Mouse (Mus musculus) bone marrow macrophage, adult 2 months (primary cell): Measurements from ENCODE around the gene Ropn1l. TPM values are rescaled to one million over a fixed set of nuclear protein-coding genes. Genes with fewer than 3 reads are reported as not detected.

Experiments used
- H3K27ac ChIP-seq: 2 replicates; pipeline ENCODE4 v1.5.1; 2012; ENCODE audit warnings: low read depth, low read length; ENCODE audit not compliant: insufficient read depth
- H3K4me1 ChIP-seq: 2 replicates; pipeline ENCODE4 v1.6.1; 2012; ENCODE audit warnings: low read length; ENCODE audit not compliant: control insufficient read depth, insufficient read depth
- H3K4me3 ChIP-seq: 2 replicates; pipeline ENCODE4 v1.5.1; 2012; ENCODE audit warnings: mild to moderate bottlenecking, low read length, moderate library complexity; ENCODE audit not compliant: insufficient read depth
- CTCF ChIP-seq: IDR thresholded peaks from 2 replicates; pipeline ENCODE4 v1.5.1; 2012; ENCODE audit warnings: low read depth, mild to moderate bottlenecking, low read length, moderate library complexity
- POLR2A ChIP-seq: IDR thresholded peaks from 2 replicates; pipeline ENCODE4 v1.6.1; 2012; ENCODE audit warnings: mild to moderate bottlenecking, low read depth, low read length, borderline replicate concordance
- polyA plus RNA-seq: library from polyadenylated mRNA; stranded (reverse); fragments of >200 nt; gene quantifications from 2 replicates; pipeline ENCODE4 v1.2.4, GENCODE M21; 2012; ENCODE audit not compliant: missing spikeins, insufficient read depth, insufficient read length

The Ropn1l gene
- 6.0 and 6.8 TPM in 2 replicates for polyA plus RNA-seq

DNA sequence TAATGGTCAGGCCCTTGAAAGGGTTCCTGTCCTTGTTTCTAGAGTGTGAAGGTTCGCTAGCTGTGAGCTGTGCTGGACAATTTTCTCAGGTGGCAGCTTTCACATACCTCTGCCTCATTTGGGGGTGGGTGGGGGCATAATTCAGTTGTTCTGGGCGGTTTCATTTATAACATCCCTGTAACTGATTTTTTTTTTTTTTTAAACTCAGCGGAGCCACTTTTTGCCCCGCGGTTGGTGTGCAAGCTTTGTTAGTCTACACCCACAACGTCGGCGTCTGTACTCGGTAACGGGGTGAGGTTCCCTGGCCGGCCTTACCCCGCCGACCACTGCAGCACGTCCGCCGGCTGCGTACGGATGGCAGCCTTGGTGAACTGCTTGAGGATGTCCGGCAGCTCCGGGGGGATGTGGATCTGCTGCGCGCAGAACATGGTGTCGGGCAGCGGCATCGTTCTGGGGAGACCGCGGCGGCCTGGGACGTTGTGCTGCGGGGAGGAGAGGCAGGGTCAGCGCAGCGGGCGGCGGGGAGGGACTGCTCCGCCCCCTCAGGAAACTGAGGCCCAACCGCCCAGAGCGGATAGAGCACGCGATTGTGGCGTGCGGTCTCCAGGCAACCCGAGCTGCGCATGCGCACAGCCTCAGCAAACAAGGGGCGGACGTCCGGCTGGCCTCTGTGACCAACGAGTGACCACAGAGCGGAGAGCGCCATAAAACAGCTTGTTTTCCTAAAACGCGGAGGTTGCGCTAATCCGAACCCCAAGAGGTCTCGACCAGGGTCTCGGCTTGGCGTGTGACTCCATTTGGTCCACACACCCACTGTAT is at the start of gene Ropn1l:
Ropn1l (minus strand) TSS at position 640 of the 819 bp plus-strand sequence.
- peaks cover 22% of the 10 kb centered on the region for H3K4me1 ChIP-seq
- no peak for TF ChIP-seq POLR2A
- H3K4me3 ChIP-seq: peak within 1 kb of the TSS; percentile 98
- H3K27ac ChIP-seq: peak within 1 kb of the TSS; percentile 87

- no peak overlapping the region for H3K27ac ChIP-seq
- TF ChIP-seq POLR2A: no peak
- no peak for TF ChIP-seq CTCF
- H3K4me3 ChIP-seq: no peak overlapping the region
- no peaks in the 10 kb centered on the region; the same call in 1 of the 2 replicates for H3K4me1 ChIP-seq
These were observed 49.5 kb upstream of the Ropn1l start for GRCm38 (mm10) chr15:31502996-31503395.

- no peak overlapping the region for H3K4me3 ChIP-seq
- no peaks in the 10 kb centered on the region; the same call in 1 of the 2 replicates for H3K4me1 ChIP-seq
- no peak overlapping the region for H3K27ac ChIP-seq
- no peak for TF ChIP-seq POLR2A
These were observed 48.8 kb upstream of the Ropn1l start for GRCm38 (mm10) chr15:31502313-31502712.

DNA sequence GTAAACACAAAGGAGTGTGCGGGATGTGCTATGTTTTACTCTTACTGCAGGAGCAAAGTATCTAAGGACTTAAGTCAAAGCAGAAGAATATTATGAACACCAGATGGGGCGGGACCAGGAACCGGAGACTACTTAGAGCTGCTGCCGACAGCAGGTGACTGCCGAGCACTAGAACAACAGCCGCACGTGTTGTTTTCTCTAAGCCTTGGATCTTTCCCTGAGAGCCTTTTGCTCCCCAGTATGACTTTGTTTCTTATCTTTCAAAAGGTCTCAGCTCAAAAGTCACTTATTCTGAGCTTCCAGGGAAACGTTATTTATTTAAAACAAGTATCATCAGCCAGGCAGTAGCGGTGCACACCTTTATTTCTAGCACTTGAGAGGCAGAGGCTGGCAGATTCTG is 41.3 kb upstream of the Ropn1l start:
- Histone ChIP-seq H3K27ac (no peak overlapping the region), H3K4me3 (no peak overlapping the region), H3K4me1 (no peaks in the 10 kb centered on the region)
- TF ChIP-seq POLR2A: no peak
- TF ChIP-seq CTCF: no peak

DNA sequence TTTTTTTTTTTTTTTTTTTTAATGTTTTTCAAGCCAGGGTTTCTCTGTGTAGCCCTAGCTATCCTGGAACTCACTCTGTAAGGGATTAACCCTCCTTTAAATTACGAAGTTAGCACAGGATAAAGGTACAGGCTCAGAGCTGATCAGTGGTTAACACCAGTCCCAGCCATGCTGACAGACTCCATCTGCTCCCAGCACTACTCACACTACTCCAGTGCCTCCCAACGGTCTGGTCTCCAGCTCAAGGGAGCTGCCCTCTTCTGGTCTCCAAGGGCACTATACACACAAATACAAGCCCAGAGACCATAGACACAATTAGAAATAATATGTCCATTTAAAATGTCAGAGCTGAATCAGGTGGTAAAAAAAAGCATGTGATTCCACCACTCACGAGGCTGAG is 40.8 kb upstream of the Ropn1l start:
- TF ChIP-seq CTCF (no peak), POLR2A (no peak)
- H3K27ac ChIP-seq: no peak overlapping the region
- no peak overlapping the region for H3K4me3 ChIP-seq
- H3K4me1 ChIP-seq: no peaks in the 10 kb centered on the region

GRCm38 (mm10) chr15:31487407-31487806 is 33.9 kb upstream of the Ropn1l start:
- Histone ChIP-seq H3K27ac (no peak overlapping the region), H3K4me3 (no peak overlapping the region), H3K4me1 (no peaks in the 10 kb centered on the region)
- no peak for TF ChIP-seq POLR2A

- peaks cover 11% of the 10 kb centered on the region for H3K4me1 ChIP-seq
- no peak overlapping the region for H3K4me3 ChIP-seq
- no peak for TF ChIP-seq POLR2A
- TF ChIP-seq CTCF: no peak
- H3K27ac ChIP-seq: no peak overlapping the region
These were observed 23.1 kb upstream of the Ropn1l start for GRCm38 (mm10) chr15:31476678-31477077.

- Histone ChIP-seq H3K4me3 (no peak overlapping the region), H3K27ac (no peak overlapping the region), H3K4me1 (peaks cover 13% of the 10 kb centered on the region)
- TF ChIP-seq CTCF (no peak), POLR2A (no peak)
These were observed 19.4 kb upstream of the Ropn1l start for GRCm38 (mm10) chr15:31472645-31473574.

- H3K4me3 ChIP-seq: no peak overlapping the region
- TF ChIP-seq POLR2A (no peak), CTCF (no peak)
- peaks cover 24% of the 10 kb centered on the region for H3K4me1 ChIP-seq
- H3K27ac ChIP-seq: no peak overlapping the region
These were observed 18.0 kb upstream of the Ropn1l start for GRCm38 (mm10) chr15:31471529-31471928.

- H3K4me1 ChIP-seq: peaks cover 38% of the 10 kb centered on the region
- no peak overlapping the region for H3K27ac ChIP-seq
- TF ChIP-seq POLR2A (no peak), CTCF (no peak)
- H3K4me3 ChIP-seq: no peak overlapping the region
These were observed 16.0 kb upstream of the Ropn1l start for GRCm38 (mm10) chr15:31469497-31469896.

DNA sequence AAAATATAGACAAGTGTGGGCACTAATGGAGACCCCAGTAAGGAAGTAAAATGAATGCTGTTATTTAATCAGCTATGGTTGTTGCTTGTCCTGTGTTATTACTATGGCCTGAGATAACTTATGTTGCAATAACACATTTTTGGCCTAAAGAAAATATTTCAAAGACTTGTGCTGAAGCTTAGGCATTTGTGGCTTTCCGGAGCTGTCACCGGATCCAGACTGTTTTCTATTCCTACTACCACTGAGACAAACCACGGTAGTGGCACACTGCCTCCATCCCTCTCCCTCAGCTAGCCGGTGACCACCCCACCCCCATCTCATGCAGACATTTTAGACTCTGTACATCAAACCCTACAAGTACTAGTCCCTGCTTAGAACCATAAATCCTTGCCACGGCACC is 15.3 kb upstream of the Ropn1l start:
- Histone ChIP-seq H3K4me1 (peaks cover 35% of the 10 kb centered on the region), H3K4me3 (no peak overlapping the region), H3K27ac (no peak overlapping the region)
- TF ChIP-seq CTCF: no peak
